Mouse (Mus musculus) cerebellum, adult 2 months (tissue): Measurements from ENCODE around the gene Impg1. TPM values are rescaled to one million over a fixed set of nuclear protein-coding genes. Genes with fewer than 3 reads are reported as not detected.

Source experiments
- DNase-seq, 2 experiments: peaks; one replicate each; pipeline ENCODE4 v3.0.0; 2021
- H3K27ac ChIP-seq: fragments of 200-500 bp; 2 replicates; pipeline ENCODE4 v1.5.1; 2012; ENCODE audit warnings: low read length, control low read depth, inconsistent platforms; ENCODE audit not compliant: insufficient read depth
- H3K27me3 ChIP-seq: fragments of 200-500 bp; 2 replicates; pipeline ENCODE4 v1.6.1; 2012; ENCODE audit warnings: inconsistent platforms, mild to moderate bottlenecking, low read length, moderate library complexity; ENCODE audit not compliant: control insufficient read depth, insufficient read depth
- H3K4me1 ChIP-seq: fragments of 200-500 bp; 2 replicates; pipeline ENCODE4 v1.6.1; 2011; ENCODE audit warnings: low read length; ENCODE audit not compliant: control insufficient read depth, insufficient read depth
- H3K4me3 ChIP-seq: fragments of 200-500 bp; replicated peaks from 2 replicates; pipeline ENCODE3; 2011; ENCODE audit warnings: mild to moderate bottlenecking, low read depth, low read length, control low read depth; ENCODE audit not compliant: insufficient read depth
- CTCF ChIP-seq: fragments of 200-500 bp; IDR thresholded peaks from 2 replicates; pipeline ENCODE4 v1.5.1; 2011; ENCODE audit warnings: low read depth, mild to moderate bottlenecking, control low read depth, low read length, moderate library complexity, borderline replicate concordance; ENCODE audit not compliant: insufficient read depth
- POLR2A ChIP-seq: fragments of 200-500 bp; IDR thresholded peaks from 2 replicates; pipeline ENCODE4 v1.6.1; 2011; ENCODE audit warnings: low read length, control low read depth, borderline replicate concordance; ENCODE audit not compliant: insufficient read depth
- WGBS: fragments of 180-500 bp; shearing (Covaris S2); methylation state at CpG from one replicate; pipeline ENCODE4 v1.1.7; 2018; 5-methylcytosine and 5-hydroxymethylcytosine counted together
- polyA plus RNA-seq: library from polyadenylated mRNA; depleted of rRNA; stranded (reverse); fragments of >200 nt; gene quantifications from 2 replicates; pipeline ENCODE4 v1.2.3, GENCODE M21; 2012; rRNA removed

Gene Impg1
- 0.25 and 0.33 TPM in 2 replicates for polyA plus RNA-seq

DNA sequence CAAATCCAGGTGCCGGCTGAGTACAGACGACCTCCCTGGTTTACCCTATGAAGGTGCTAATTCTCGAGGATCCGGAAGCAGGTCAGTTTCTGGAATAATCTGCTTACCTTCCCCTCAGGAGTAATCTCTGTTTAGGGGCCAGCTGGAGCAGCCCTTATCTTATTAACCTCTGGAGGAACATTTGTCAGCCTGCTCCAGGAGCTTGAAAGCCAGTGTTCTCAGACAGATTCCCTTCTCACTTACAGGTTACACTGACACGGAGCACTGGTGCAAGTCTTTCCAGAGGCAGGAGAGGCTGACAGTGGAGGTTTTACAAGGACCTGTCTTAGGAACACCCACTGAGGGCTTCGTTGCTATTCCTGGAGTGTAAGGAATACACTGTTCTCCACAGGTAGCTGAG lies at the start of gene Impg1:
Gene Impg1, minus strand, starts transcription at position 101 of the 400 bp plus-strand sequence.
- Histone ChIP-seq H3K27me3 (no peaks in the 10 kb centered on the region), H3K4me1 (no peaks in the 10 kb centered on the region), H3K4me3 (no peak within 1 kb of the TSS), H3K27ac (no peak within 1 kb of the TSS)
- DNase-seq, result no peak
- WGBS, result 57% methylated on average over 6 of the region's 6 CpGs
- TF ChIP-seq CTCF (no peak), POLR2A (no peak)

DNA sequence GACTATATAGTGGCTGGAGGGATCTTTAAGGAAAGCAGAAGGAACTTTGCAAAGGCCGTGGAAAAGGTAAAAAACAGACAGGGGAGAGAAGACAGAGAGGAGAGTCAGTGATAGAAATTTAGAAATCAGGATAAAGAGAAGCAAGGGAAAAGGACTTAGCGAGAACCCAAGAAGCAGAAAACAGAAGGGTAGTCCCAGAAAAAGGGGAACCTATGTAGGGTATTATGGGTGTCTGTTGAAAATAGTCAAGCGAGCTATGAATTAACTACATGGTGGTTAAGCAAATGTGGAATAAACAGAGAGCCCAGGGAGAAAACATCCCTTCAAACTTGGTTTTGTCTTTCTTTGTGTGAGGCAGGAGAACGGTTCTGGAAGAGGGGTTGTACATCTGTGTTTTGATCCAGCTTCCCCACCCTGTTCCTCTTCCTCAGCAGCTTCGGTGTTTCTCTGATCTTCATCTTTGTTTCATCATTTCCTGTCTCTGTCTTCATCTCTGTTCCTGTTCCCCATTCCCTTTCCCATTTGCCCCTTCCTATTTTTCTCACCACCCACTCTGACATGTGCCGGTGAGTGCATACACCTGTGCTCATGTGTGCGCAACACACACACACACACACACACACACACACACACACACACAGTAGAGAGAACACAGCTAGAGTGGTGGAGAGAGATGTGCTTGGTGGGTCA lies 44.3 kb upstream of the Impg1 start:
- no peak for DNase-seq
- H3K4me1 ChIP-seq, result no peaks in the 10 kb centered on the region
- TF ChIP-seq CTCF (no peak), POLR2A (no peak)
- WGBS, result 83% methylated on average over 7 of the region's 7 CpGs
- H3K27me3 ChIP-seq, result no peaks in the 10 kb centered on the region
- H3K27ac ChIP-seq, result no peak overlapping the region
- H3K4me3 ChIP-seq, result no peak overlapping the region

- no peaks in the 10 kb centered on the region for H3K27me3 ChIP-seq
- 60% methylated on average over 2 of the region's 2 CpGs for WGBS
- TF ChIP-seq POLR2A, result no peak
- TF ChIP-seq CTCF, result no peak
- DNase-seq, result no peak
- no peaks in the 10 kb centered on the region for H3K4me1 ChIP-seq
- H3K4me3 ChIP-seq, result no peak overlapping the region
- H3K27ac ChIP-seq, result no peak overlapping the region
Measured at GRCm38 (mm10) chr9:80504496-80505012, 39.3 kb upstream of the Impg1 start.

DNA sequence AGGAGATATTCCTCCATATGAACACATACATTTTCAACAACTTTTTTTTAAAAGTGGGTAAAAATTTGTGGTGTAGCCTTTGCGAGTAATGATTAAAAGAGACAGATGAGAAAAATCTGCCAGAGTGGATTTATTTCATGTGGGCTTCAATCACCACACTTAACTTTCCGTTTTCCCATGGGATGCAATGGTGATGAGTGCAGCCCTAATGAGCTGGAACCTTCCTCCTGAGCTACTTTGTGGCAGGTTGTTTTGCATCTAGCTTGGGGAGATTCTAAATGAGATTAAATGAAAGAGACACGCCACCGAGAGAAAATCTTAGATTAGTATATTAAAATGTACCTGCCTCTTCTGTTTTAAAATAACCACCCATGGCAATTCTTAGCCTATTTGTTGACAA lies 26.3 kb upstream of the Impg1 start:
- H3K4me1 ChIP-seq, result no peaks in the 10 kb centered on the region
- WGBS, result 62% methylated on average over 4 of the region's 4 CpGs
- H3K27ac ChIP-seq, result no peak overlapping the region
- TF ChIP-seq POLR2A, result no peak
- no peak for TF ChIP-seq CTCF
- H3K27me3 ChIP-seq, result no peaks in the 10 kb centered on the region
- no peak for DNase-seq
- H3K4me3 ChIP-seq, result no peak overlapping the region

- no peak for DNase-seq
- H3K4me1 ChIP-seq, result no peaks in the 10 kb centered on the region
- no peak overlapping the region for H3K27ac ChIP-seq
- no peak overlapping the region for H3K4me3 ChIP-seq
- TF ChIP-seq CTCF (no peak), POLR2A (no peak)
- 57% methylated on average over 4 of the region's 4 CpGs for WGBS
- no peaks in the 10 kb centered on the region for H3K27me3 ChIP-seq
Measured at GRCm38 (mm10) chr9:80460420-80460819, 4.9 kb downstream of the Impg1 start.

DNA sequence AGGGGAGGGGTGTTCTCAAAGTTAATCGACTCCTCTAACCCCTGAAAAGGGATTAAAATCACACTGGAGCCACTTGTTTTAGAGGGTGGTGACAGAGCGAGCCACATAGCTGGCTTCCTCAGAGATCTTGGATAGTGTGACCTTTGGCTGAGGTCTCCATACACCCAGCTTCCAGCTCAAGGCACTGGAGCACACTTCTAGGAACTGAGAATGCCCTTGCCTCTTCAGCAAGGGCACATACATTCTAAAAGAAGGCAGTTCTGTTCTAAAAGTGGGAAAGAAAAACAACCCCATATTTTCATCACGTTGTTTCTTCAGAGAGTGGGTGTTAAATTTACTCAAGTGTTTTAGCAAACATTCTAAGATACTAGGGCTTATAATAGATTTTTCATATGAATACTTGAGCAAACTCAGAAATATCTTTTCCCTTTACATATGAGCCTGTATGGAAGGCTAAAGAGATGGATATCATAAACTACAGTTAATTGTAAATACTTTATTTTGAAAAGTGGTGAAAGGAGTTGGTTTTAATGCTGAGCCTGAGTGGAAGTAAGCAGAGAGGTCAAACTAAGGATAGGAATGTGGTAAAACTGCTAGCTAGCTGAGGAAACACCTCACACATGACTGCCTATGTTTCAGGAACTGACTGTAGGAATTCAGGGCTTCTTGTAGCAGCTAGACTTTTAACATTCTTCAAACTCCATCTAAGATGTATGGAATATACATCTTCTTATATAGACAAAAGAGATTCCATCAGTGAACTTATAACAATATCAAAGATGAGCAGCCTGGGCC lies 14.6 kb downstream of the Impg1 start:
- Histone ChIP-seq H3K4me1 (no peaks in the 10 kb centered on the region), H3K27ac (no peak overlapping the region), H3K27me3 (no peaks in the 10 kb centered on the region), H3K4me3 (no peak overlapping the region)
- no peak for TF ChIP-seq POLR2A
- no peak for TF ChIP-seq CTCF
- 67% methylated on average over 3 of the region's 3 CpGs for WGBS
- DNase-seq, result no peak

DNA sequence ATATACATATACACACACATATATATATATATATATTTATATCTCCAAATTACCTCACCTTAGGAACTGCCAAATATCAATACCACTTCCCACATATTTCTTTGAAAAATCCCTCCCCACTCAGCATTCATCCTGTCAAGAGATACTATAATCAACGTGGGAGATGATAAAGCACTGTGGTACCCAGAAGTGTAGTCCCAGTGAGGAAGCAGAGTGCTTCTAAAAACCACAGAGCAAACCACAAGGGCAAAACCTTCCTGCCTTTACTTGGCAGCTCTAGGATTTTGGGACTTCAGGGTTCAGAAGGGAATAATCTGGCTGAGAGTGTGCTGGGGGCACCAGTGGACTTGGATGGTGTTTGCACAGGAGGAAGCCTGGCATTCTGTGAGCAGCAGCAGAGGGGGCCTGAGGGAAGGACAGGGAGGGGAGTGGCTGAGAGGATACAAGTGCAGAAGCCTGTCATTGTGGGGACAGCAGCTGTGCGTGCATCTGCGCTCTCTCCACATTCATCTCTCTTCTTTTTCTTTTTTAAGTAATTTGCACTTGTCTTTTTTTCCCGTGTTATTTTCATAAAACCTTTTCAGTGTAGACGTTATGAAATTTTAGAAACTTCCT lies 24.1 kb downstream of the Impg1 start:
- DNase-seq, result no peak
- WGBS, result 49% methylated on average over 5 of the region's 5 CpGs
- H3K27me3 ChIP-seq, result no peaks in the 10 kb centered on the region; the same call in 1 of the 2 replicates
- no peak overlapping the region for H3K27ac ChIP-seq
- no peak overlapping the region for H3K4me3 ChIP-seq
- no peak for TF ChIP-seq POLR2A
- no peak for TF ChIP-seq CTCF
- H3K4me1 ChIP-seq, result no peaks in the 10 kb centered on the region

DNA sequence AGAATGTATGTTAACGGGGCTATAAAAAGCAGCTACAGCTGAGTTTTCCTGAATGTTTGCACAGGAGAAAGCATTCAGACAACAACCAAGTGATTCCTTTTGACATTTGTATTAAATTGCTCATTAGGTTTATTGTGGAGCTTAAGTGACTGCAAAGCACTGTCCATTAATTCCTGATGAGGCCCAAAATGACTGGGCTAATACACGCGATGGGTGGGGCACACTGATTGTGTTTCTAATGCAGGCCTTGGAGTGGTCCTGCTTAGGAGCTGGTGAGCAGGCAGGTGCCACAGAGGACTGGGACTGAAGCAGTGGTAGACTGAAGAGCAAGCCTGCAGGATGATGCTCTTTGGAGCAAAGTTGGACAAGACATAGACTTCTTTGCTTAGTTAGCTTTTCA lies 73.9 kb downstream of the Impg1 start:
- Histone ChIP-seq H3K4me1 (no peaks in the 10 kb centered on the region), H3K27me3 (no peaks in the 10 kb centered on the region), H3K4me3 (no peak overlapping the region), H3K27ac (no peak overlapping the region)
- no peak for TF ChIP-seq POLR2A
- TF ChIP-seq CTCF, result no peak
- WGBS, result 65% methylated on average over 3 of the region's 3 CpGs
- DNase-seq, result no peak
